Mouse (Mus musculus) small intestine, adult 2 months (tissue): ENCODE data around the gene St6gal1.

Experiments used
- CTCF ChIP-seq: fragments of 200-500 bp; IDR thresholded peaks from 2 replicates; pipeline ENCODE4 v1.5.1; 2012; ENCODE audit warnings: low read depth, mild to moderate bottlenecking, control low read depth, inconsistent platforms, low read length, moderate library complexity, mixed read lengths; ENCODE audit not compliant: insufficient replicate concordance, insufficient read length; ENCODE audit errors: extremely low read depth
- POLR2A ChIP-seq: fragments of 200-500 bp; IDR thresholded peaks from 2 replicates; pipeline ENCODE4 v1.6.1; 2012; ENCODE audit warnings: low read depth, mild to moderate bottlenecking, control low read depth, inconsistent platforms, low read length, moderate library complexity

- TF ChIP-seq CTCF, result no peak
- no peak for TF ChIP-seq POLR2A
These were observed 45.7 kb upstream of the St6gal1 start for GRCm38 (mm10) chr16:23178796-23179195.
